Mouse (Mus musculus): ENCODE data around the gene Gm20388. TPM values are rescaled to one million over a fixed set of nuclear protein-coding genes. Genes with fewer than 3 reads are reported as not detected.
"Not testable (repeated sequence)": the region's sequence is repeated elsewhere in the genome, so short reads cannot be mapped to it uniquely, and the experiment has no call there.

The Gm20388 gene
- polyA plus RNA-seq, 1 experiment from 2014 or later, result 5.5 TPM

DNA sequence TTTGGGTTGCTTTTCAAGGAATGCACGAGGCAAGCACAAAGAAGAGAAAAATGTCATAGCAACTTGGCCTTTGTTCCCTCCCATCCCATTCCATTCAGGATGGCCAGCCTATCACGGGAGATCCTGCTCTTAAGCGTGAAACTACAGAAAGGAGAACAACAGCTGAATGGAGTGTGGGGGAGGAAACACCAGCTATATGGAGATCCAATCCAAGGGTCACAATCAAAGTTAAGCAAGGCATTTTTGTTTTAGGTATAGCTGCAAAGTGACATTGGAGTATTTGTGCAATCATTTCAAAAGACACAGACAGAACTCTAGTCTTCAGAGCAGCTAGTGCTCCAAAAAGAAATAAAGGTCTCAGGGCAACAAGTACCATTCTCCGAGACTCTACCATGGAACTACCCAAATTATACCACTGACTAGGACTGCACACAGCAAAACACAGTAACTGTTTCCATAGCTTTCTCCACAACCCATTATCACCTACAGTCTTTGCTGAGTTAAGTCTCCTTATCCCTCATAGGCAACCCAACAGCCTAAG is 3129.5 kb downstream of the Gm20388 start:
- ATAC-seq (ENCODE audit: borderline replicate concordance, extremely low read depth, low FRiP score, low TSS enrichment), result no peak
- H3K9ac ChIP-seq, result peak overlapping the region; percentile 100; the same call in 1 of the 2 replicates
- H3K27ac ChIP-seq, result peak overlapping the region; percentile 95; the same call in 1 of the 2 replicates
- peak overlapping the region; percentile 75 for H3K4me2 ChIP-seq
- 16% methylated on average over 4 of the region's 4 CpGs for WGBS
- no peaks in the 10 kb centered on the region for H3K27me3 ChIP-seq
- peaks cover 41% of the 10 kb centered on the region for H3K4me1 ChIP-seq
- no peaks in the 10 kb centered on the region for H3K9me3 ChIP-seq
- H3K4me3 ChIP-seq, result peak overlapping the region; percentile 99
- no peaks in the 10 kb centered on the region for H3K36me3 ChIP-seq

DNA sequence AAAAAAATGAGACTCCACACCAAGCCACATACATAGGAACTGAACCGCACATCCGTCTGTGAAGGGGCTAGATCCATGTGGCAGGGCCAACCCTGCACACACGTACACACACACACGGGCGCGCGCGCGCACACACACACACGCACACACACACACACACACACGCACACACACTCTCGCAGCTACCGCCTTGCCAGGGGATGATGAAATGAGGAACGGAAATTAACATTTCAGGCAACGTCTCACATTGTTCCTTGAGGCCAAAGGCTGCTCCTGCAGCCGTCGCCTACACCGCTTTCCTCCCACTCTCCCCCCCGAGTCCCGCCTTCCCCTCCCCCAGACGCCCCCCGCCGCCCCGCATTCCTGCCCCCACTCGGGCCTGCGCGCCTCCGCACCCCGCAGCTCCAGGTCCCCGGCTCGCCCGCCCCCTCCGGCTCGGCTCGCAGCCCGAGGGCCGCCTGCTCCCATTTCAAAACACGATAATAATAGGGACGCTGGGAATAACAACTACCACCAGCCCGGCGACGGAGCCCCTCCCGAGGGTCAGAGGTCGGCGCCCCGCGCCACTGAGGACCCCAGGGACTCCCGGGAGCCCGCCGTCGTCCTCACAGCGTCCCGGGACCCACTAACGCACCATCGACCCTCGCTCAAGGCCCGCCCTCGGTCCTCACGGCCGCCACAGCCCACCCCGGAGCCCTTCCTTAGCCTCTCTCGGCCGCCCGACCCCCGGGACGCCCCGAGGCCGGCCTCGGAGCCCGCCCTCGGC is 3130.6 kb downstream of the Gm20388 start:
- Histone ChIP-seq H3K36me3 (no peaks in the 10 kb centered on the region), H3K4me2 (peak overlapping the region; percentile 75), H3K27me3 (no peaks in the 10 kb centered on the region), H3K9ac (peak overlapping the region; percentile 100), H3K27ac (peak overlapping the region; percentile 95), H3K4me3 (peak overlapping the region; percentile 99), H3K4me1 (peaks cover 41% of the 10 kb centered on the region), H3K9me3 (no peaks in the 10 kb centered on the region)
- under 1% methylated on average over 67 of the region's 71 CpGs for whole genome bisulfite sequencing
- peak; percentile 0 for ATAC-seq (ENCODE audit: borderline replicate concordance, extremely low read depth, low FRiP score, low TSS enrichment)

DNA sequence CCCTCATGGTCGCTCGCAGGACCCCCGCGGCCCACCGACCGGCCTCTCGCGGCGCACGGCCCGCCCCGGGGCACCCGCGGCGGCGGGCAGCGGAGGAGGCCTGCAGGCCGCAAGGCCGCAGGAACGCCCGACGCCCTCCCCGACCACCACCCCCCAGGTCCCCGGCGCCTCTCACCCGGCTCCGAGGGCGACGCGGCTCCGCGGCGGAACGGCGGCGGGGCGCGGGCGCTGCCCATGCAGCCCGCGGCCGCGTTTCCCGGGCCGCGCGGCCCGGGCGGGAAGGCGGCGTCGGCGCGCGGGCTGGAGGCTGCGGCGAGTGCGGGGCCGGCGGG is 3131.1 kb downstream of the Gm20388 start:
- Histone ChIP-seq H3K9me3 (no peaks in the 10 kb centered on the region), H3K9ac (peak overlapping the region; percentile 100), H3K36me3 (no peaks in the 10 kb centered on the region), H3K27ac (peak overlapping the region; percentile 95), H3K4me3 (peak overlapping the region; percentile 99), H3K4me1 (peaks cover 41% of the 10 kb centered on the region), H3K4me2 (peak overlapping the region; percentile 75), H3K27me3 (no peaks in the 10 kb centered on the region)
- 0% methylated on average over 45 of the region's 60 CpGs for WGBS
- ATAC-seq (ENCODE audit: borderline replicate concordance, extremely low read depth, low FRiP score, low TSS enrichment), result peak; percentile 2

DNA sequence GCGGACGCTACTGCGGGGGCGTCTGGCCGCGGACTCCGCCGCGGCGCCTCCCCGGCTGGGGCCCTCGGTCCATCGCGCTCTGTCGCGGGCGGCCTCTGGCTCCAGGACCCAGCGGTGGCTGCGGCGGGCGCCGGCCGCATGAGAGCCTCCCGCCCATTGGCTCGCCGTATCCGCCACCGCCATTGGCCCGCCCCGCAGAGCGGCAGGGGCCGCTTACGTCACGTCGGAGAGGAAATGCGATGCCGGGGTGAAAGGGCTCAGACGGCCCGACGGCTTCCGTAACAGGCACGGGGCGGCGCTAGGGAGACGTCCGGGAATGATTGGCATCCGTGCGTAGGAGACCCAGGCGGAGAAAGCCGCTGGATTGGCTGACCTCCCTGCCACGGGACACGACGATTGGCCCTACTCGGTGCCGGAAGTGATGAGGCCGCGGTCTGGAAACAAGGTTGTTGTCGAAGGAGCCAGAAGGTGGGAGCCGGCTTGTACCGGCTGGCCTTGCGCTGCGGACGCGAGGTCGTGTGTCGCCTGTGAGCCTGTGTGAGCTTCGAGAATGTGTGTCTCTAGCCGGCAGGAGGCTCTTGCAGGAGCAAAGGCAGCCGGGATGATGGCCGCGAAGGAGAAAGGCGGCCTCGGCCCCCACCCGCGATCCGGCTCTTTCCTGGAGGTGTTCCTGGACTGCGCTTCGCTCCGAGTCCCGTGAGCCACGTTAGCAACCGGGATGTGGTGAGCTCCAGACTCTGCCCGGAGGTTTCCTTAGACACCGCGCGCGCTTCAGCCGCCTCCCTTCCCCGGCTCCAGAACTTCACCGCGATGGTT is 3131.7 kb downstream of the Gm20388 start, which contains the start of gene Ankrd11:
Ankrd11 (minus strand) TSS at position 120 of the 816 bp plus-strand sequence.
- Histone ChIP-seq H3K9me3 (no peaks in the 10 kb centered on the region), H3K4me1 (peaks cover 35% of the 10 kb centered on the region), H3K27ac (peak within 1 kb of the TSS; percentile 95), H3K4me3 (peak within 1 kb of the TSS; percentile 99), H3K4me2 (peak within 1 kb of the TSS; percentile 75), H3K9ac (peak within 1 kb of the TSS; percentile 100), H3K27me3 (no peaks in the 10 kb centered on the region), H3K36me3 (no peaks in the 10 kb centered on the region)
- ATAC-seq (ENCODE audit: borderline replicate concordance, extremely low read depth, low FRiP score, low TSS enrichment), result peak; percentile 97
- under 1% methylated on average over 90 of the region's 91 CpGs for WGBS

DNA sequence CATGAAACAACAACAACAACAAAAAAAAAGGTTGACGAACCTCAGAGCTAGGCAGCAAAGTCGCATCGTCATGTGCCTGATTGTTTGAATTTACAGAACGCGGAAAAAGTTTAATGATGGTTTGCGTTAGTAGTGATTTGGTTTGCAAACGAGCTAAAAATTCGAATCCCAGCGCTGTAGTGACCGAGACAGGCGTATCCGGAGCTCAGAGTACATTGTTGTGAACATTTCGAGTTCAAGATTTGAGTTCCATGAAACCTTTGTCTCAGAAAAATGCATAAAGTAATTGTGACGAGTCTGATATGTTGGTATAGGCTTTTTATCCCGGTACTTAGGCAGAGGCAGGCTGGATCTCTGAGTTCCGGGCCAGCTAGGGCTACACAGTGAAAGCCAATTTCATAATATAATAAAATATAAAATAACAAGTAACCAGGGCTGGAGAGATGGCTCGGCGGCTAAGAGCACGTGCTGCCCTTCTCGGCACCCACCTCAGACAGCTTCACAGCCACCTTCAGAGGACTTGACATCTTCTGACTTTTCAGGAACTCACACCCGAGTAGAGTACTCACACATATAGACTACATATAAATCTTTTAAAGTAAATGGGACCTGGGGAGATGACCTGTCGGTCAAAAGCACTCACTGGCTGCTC is 3132.5 kb downstream of the Gm20388 start:
- Histone ChIP-seq H3K4me3 (peak overlapping the region; percentile 99), H3K27me3 (no peaks in the 10 kb centered on the region), H3K36me3 (no peaks in the 10 kb centered on the region), H3K9me3 (no peaks in the 10 kb centered on the region), H3K9ac (peak overlapping the region; percentile 73), H3K4me1 (peaks cover 32% of the 10 kb centered on the region), H3K4me2 (peak overlapping the region; percentile 59), H3K27ac (peak overlapping the region; percentile 92)
- 10% methylated on average over 22 of the region's 22 CpGs for WGBS
- no peak for ATAC-seq (ENCODE audit: borderline replicate concordance, extremely low read depth, low FRiP score, low TSS enrichment)

DNA sequence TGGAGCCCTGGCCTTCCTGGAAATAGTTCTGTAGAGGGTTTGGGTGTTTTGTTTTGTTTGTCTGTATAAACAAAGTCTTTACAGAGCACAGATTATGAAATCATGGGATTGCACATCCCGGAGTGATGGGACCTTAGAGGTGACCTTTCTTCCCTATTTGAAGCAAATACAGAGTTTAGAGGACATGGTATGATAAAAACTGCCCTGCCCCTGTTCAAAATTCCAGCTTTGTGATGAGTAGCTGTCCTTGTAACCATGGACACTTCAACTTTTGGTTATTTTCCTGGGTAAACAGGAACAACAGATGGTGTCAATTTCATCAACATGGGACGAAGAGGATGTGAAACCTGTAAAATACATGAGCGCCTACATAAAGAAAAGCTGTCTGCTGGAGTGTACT is 3133.3 kb downstream of the Gm20388 start:
- Histone ChIP-seq H3K4me1 (peaks cover 29% of the 10 kb centered on the region), H3K9ac (no peak overlapping the region), H3K27ac (no peak overlapping the region), H3K4me3 (no peak overlapping the region), H3K36me3 (no peaks in the 10 kb centered on the region), H3K4me2 (no peak overlapping the region), H3K9me3 (no peaks in the 10 kb centered on the region), H3K27me3 (no peaks in the 10 kb centered on the region)
- no peak for ATAC-seq (ENCODE audit: borderline replicate concordance, extremely low read depth, low FRiP score, low TSS enrichment)
- WGBS, result 65% methylated on average over 3 of the region's 3 CpGs

DNA sequence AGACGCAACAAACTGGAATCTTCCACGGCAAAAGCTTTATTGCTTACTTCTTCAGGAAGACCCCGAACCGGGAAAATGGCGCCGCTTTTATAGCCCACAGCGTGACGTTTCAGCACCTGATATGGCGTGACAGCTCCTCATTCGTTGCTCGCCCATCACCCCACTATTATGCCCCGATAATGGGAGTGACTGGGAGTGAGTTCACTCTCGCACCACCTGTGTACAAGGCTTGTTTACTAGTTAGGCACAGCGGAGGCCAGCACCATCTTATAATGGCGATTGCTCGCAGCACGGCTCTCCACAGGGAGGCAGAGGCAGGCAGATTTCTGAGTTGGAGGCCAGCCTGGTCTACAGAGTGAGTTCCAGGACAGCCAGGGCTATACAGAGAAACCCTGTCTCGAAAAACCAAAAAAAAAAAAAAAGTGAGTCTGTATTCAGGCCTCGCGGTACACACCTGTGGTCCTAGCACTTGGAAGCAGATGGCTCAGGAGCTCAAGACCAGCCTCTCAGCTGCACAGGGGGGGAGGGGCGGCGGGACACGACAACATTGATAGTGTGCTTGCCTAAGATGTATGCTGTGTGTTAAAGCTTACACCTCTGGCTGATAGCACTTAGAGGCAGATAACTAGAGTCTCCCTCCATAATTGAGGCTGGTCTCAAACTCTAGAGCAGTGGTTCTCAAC is 3134.2 kb downstream of the Gm20388 start:
- WGBS, result 93% methylated on average over 23 of the region's 23 CpGs
- not testable (repeated sequence) for H3K27me3 ChIP-seq; H3K4me2 ChIP-seq; ATAC-seq (ENCODE audit: borderline replicate concordance, extremely low read depth, low FRiP score, low TSS enrichment); H3K36me3 ChIP-seq; H3K9me3 ChIP-seq; H3K9ac ChIP-seq; H3K4me3 ChIP-seq; H3K27ac ChIP-seq
- H3K4me1 ChIP-seq, result peaks cover 20% of the 10 kb centered on the region

DNA sequence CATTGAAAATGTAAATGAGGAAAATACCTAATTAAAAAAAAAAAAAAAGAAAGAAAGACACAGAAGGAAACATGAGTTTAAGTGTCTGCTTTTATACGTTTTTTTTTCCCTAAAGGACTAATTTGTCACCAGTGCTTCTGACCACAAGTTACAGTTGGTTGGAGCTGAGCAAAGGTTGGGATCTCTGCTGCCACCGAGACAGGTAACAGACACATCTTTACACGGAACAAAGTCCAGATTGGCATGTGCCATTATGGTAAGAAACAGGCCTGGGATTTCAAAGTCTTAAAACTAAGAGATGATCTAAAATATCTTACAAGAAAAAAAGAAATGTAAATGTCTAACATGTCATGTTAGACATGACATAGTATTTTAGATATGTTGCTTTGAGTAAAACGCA is 3136.1 kb downstream of the Gm20388 start:
- peaks cover 11% of the 10 kb centered on the region for H3K4me1 ChIP-seq
- no peak overlapping the region for H3K9ac ChIP-seq
- WGBS, result 80% methylated on average over 4 of the region's 4 CpGs
- no peaks in the 10 kb centered on the region for H3K27me3 ChIP-seq
- no peak overlapping the region for H3K4me2 ChIP-seq
- no peak overlapping the region for H3K4me3 ChIP-seq
- ATAC-seq (ENCODE audit: borderline replicate concordance, extremely low read depth, low FRiP score, low TSS enrichment), result no peak
- H3K9me3 ChIP-seq, result no peaks in the 10 kb centered on the region
- no peak overlapping the region for H3K27ac ChIP-seq
- H3K36me3 ChIP-seq, result no peaks in the 10 kb centered on the region

DNA sequence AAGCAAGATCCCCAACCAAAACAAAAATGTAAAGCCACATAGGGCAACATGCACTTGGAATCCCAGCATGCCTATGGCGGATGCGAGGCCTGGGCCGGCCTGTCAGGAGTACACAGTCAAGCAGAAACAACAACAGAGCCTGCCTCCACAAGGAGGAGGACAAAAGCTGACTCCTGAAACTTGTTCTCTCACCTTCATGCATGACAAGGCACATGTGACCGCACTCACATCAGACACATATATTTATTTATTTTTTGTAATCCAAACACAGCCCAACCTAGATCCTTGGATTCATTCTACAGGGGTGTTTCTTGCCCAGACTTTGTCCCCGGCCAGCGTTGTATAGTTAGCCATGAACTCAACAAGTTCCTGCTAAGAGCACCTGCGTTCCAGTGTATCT is 3137.2 kb downstream of the Gm20388 start:
- Histone ChIP-seq H3K4me3 (no peak overlapping the region), H3K9ac (no peak overlapping the region), H3K9me3 (no peaks in the 10 kb centered on the region), H3K4me1 (peaks cover 11% of the 10 kb centered on the region), H3K4me2 (no peak overlapping the region), H3K27ac (no peak overlapping the region), H3K36me3 (no peaks in the 10 kb centered on the region), H3K27me3 (no peaks in the 10 kb centered on the region)
- ATAC-seq (ENCODE audit: borderline replicate concordance, extremely low read depth, low FRiP score, low TSS enrichment), result no peak
- 79% methylated on average over 7 of the region's 7 CpGs for WGBS

DNA sequence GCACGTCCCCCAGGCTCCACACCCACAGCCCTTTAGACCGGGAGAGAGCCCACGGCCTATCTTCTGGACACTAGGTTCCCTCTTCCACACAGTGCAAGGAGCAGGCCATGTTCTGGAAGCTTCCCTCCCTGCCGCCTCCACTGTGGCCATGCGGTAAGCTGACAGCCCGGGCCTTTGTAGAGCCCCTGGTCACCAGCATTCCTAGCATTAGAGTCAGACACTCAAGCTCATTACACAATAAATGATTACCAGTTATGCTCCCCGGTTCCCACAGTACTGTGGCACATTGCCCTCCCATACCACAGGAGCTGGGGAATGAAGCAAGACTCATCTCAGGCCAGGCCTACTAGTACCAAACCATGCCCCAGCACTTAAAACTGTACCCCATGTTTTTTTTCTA is 3137.8 kb downstream of the Gm20388 start:
- no peak for ATAC-seq (ENCODE audit: borderline replicate concordance, extremely low read depth, low FRiP score, low TSS enrichment)
- no peak overlapping the region for H3K27ac ChIP-seq
- WGBS, result 82% methylated on average over 7 of the region's 7 CpGs

DNA sequence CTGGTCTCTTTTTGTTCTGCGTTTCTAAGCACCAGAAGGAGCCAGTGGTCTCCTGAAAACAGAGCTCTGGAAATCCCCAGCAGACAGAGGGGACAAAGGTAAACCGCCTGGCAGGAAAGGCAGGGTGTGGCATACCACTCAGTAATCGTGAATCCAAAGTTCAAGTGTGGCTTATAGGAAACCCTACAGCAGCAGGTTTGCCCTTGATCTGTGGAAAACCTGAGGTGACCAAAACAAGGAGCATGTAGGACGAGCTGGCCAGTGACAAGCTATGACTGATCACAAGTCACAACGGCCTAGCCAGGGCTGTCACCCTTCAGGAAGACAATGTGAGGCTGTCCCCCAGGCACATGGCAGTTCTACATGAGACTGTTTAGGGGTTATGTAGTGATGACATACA is 3140.8 kb downstream of the Gm20388 start:
- no peak overlapping the region for H3K4me2 ChIP-seq
- WGBS, result 58% methylated on average over 5 of the region's 5 CpGs
- H3K27me3 ChIP-seq, result no peaks in the 10 kb centered on the region
- no peak overlapping the region for H3K27ac ChIP-seq
- H3K36me3 ChIP-seq, result no peaks in the 10 kb centered on the region
- H3K4me3 ChIP-seq, result no peak overlapping the region
- no peaks in the 10 kb centered on the region for H3K4me1 ChIP-seq
- no peak overlapping the region for H3K9ac ChIP-seq
- no peaks in the 10 kb centered on the region for H3K9me3 ChIP-seq
- no peak for ATAC-seq (ENCODE audit: borderline replicate concordance, extremely low read depth, low FRiP score, low TSS enrichment)

More for the DNA sequence above, 3137.8 kb downstream of the Gm20388 start:
- no peak overlapping the region for H3K9ac ChIP-seq
- no peaks in the 10 kb centered on the region for H3K9me3 ChIP-seq
- peaks cover 7% of the 10 kb centered on the region for H3K4me1 ChIP-seq
- no peaks in the 10 kb centered on the region for H3K27me3 ChIP-seq
- H3K4me3 ChIP-seq, result no peak overlapping the region
- no peak overlapping the region for H3K4me2 ChIP-seq
- H3K36me3 ChIP-seq, result no peaks in the 10 kb centered on the region

Data from lung, embryonic 15.5 days (tissue).